Comparison of ENCODE assay signal across 8 mouse cellular contexts in the genomic region with DNA sequence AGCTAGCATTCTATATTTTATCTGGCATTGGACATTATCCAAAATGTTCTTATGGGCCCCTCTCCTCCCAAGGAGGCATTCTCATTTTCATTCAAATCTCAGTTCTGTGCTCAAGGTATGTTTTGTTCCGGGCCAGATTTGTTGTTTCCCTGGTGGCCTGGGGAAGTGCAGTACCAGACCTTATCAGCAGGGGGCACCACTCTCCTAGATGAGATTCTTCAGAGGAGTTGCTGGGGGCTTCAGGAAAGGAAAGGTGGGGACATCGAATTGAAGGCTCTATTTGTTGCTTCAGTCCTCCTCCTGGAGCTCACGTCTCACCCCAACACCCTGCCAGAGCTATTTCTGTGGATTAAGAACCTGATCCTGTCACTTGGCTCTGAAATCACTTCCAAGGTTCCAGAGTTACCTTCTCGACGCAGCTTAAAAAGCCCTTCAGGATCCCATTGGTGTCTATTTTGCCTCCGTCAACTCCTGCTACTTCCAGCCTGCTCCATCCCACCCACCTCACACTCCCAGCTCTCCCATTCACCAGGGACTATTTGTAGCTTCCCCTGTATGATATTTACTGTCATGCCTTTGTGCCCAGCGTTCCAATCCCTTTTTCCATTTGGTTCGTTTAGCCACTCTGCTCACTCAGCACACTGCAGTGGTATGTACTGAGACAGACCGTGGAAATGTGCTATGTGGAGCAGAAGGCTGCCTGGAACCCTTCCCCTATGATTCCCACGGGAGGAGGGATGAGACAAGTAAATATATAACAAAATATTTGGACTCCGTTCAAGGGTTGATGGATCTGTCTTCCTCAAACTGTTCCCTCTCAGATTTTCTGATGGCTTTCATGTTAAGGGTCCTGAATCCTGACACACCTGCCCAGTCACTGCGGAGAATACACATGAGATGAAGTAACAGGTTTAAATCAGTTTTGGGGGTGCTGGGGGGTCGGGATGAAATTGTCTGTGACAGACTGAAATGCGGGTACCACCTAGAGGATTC. TPM values are rescaled to one million over a fixed set of nuclear protein-coding genes. Genes with fewer than 3 reads are reported as not detected.
DNase-seq lines count a peak whose midpoint lies in the region; ATAC-seq and TF ChIP-seq lines count a peak whose summit lies in the region.

No protein-coding gene starts in this region.

- H3K9me3 ChIP-seq in neural tube, embryonic 15.5 days (replicated peaks): no peaks in the 10 kb centered on the region
- H3K9me3 ChIP-seq in forebrain, embryonic 14.5 days (replicated peaks; ENCODE audit: control insufficient read depth, low read length): no peaks in the 10 kb centered on the region
- no peaks in the 10 kb centered on the region for H3K9me3 ChIP-seq in limb, embryonic 11.5 days (ENCODE audit: control insufficient read depth, low read length)

- peak; percentile 66 for TF ChIP-seq CTCF in olfactory bulb, adult 2 months (IDR thresholded peaks at IDR 0.05; ENCODE audit: insufficient read depth, low read depth, low read length)

- no peak overlapping the region for H3K9ac ChIP-seq in neural tube, embryonic 15.5 days (replicated peaks)
- no peak overlapping the region for H3K9ac ChIP-seq in forebrain, embryonic 14.5 days (ENCODE audit: low read length)
- H3K9ac ChIP-seq in limb, embryonic 11.5 days (ENCODE audit: low read length): no peak overlapping the region

- no peaks in the 10 kb centered on the region for H3K36me3 ChIP-seq in neural tube, embryonic 15.5 days
- H3K36me3 ChIP-seq in forebrain, embryonic 14.5 days (ENCODE audit: control insufficient read depth, insufficient read depth, low read length): 0 out of 2 replicates have a peak, but pooled peaks cover under 1% of the 10 kb centered on the region
- H3K36me3 ChIP-seq in limb, embryonic 11.5 days (ENCODE audit: control insufficient read depth, insufficient read depth, low read length): no peaks in the 10 kb centered on the region

- peak; percentile 82 for DNase-seq in neural tube, embryonic 10.5 days (ENCODE audit: extremely low spot score, low spot score)
- peak; percentile 56 for DNase-seq in c-Kit-positive CD71-negative TER-119-negative erythroid progenitor cells, embryonic 14.5 days (ENCODE audit: low read depth)
- peak; percentile 81 for DNase-seq in forebrain, embryonic 14.5 days (ENCODE audit: low spot score)
- peak; percentile 81 to 89 for DNase-seq in heart, postnatal 14 days
- DNase-seq in limb, embryonic 11.5 days (ENCODE audit: low spot score): peak; percentile 90
- peak; percentile 80 for DNase-seq in thymus, postnatal 25 days

- H3K27me3 ChIP-seq in neural tube, embryonic 15.5 days (replicated peaks): peaks cover 2% of the 10 kb centered on the region; the same call in 1 of the 2 replicates
- H3K27me3 ChIP-seq in forebrain, embryonic 14.5 days (replicated peaks; ENCODE audit: control insufficient read depth, insufficient read depth, low read length): no peaks in the 10 kb centered on the region
- H3K27me3 ChIP-seq in limb, embryonic 11.5 days (ENCODE audit: control insufficient read depth, insufficient read depth, low read length): no peaks in the 10 kb centered on the region

- intact Hi-C loops in heart, postnatal 14 days (cut with DNase I): loop anchor here (2.0 to 10.0 kb wide), 3 partner anchors 35 to 267 kb away; partner anchors contain the start of gene Phb

- H3K4me2 ChIP-seq in neural tube, embryonic 15.5 days: no peak overlapping the region
- no peak overlapping the region for H3K4me2 ChIP-seq in forebrain, embryonic 14.5 days (ENCODE audit: low read length)
- no peak overlapping the region for H3K4me2 ChIP-seq in limb, embryonic 11.5 days (ENCODE audit: low read depth, severe bottlenecking)

- no peak overlapping the region for H3K4me3 ChIP-seq in neural tube, embryonic 15.5 days (replicated peaks)
- no peak overlapping the region for H3K4me3 ChIP-seq in forebrain, embryonic 14.5 days (ENCODE audit: low read depth, low read length)
- H3K4me3 ChIP-seq in limb, embryonic 11.5 days (ENCODE audit: low read depth, low read length): no peak overlapping the region
- no peak overlapping the region for H3K4me3 ChIP-seq in olfactory bulb, adult 2 months (ENCODE audit: insufficient read depth, low read depth, low read length)

- peaks cover 24% of the 10 kb centered on the region for H3K4me1 ChIP-seq in neural tube, embryonic 15.5 days
- no peaks in the 10 kb centered on the region; the same call in 1 of the 2 replicates for H3K4me1 ChIP-seq in forebrain, embryonic 14.5 days (ENCODE audit: control insufficient read depth, insufficient read depth, low read length)
- H3K4me1 ChIP-seq in limb, embryonic 11.5 days (ENCODE audit: control insufficient read depth, insufficient read depth, low read length): peaks cover 4% of the 10 kb centered on the region; the same call in 1 of the 2 replicates
- peaks cover 10% of the 10 kb centered on the region for H3K4me1 ChIP-seq in olfactory bulb, adult 2 months (ENCODE audit: control insufficient read depth, insufficient read depth, low read length)

- no peak for TF ChIP-seq POLR2A in olfactory bulb, adult 2 months (IDR thresholded peaks at IDR 0.05; ENCODE audit: insufficient read depth, low read depth, low read length)

- no peak for ATAC-seq in neural tube, embryonic 15.5 days (ENCODE audit: low FRiP score)
- ATAC-seq in forebrain, embryonic 14.5 days: 0 out of 2 replicates have a peak, but pooled peaks have one; percentile 52
- no peak for ATAC-seq in limb, embryonic 11.5 days (ENCODE audit: insufficient number of reproducible peaks, low FRiP score, low TSS enrichment, low read depth)

- 56% methylated on average over 14 of the region's 14 CpGs for WGBS in neural tube, embryonic 15.5 days
- WGBS in forebrain, embryonic 14.5 days: 53% methylated on average over 14 of the region's 14 CpGs
- 67% methylated on average over 14 of the region's 14 CpGs for WGBS in limb, embryonic 11.5 days
- 46% methylated on average over 14 of the region's 14 CpGs for WGBS in olfactory bulb, adult 2 months

- H3K27ac ChIP-seq in neural tube, embryonic 15.5 days (replicated peaks): no peak overlapping the region
- 0 out of 2 replicates have a peak overlapping the region, but pooled peaks have one; percentile 23 for H3K27ac ChIP-seq in forebrain, embryonic 14.5 days (ENCODE audit: low read depth, low read length)
- H3K27ac ChIP-seq in limb, embryonic 11.5 days (replicated peaks; ENCODE audit: low read depth, low read length): no peak overlapping the region
- H3K27ac ChIP-seq in olfactory bulb, adult 2 months (ENCODE audit: insufficient read depth, low read depth, low read length): no peak overlapping the region

RNA-seq across cellular contexts. Expression of gene Slc35b1, which starts 13.6 kb away (rescaled TPM):
- 129 and 144 TPM in 2 replicates for polyA plus RNA-seq in neural tube, embryonic 15.5 days (2015; fragmentation: Nextera tagmentation; extraction: Ambion mirVana)
- polyA plus RNA-seq in forebrain, embryonic 14.5 days (2014; fragmentation: Nextera tagmentation; extraction: Ambion mirVana): 168 and 174 TPM in 2 replicates
- 10 to 100 TPM; 35.2 to 42.4 TPM for total RNA-seq in heart, postnatal 14 days (2021)
- polyA plus RNA-seq in limb, embryonic 11.5 days (2014; fragmentation: Nextera tagmentation; extraction: Ambion mirVana): 133 and 141 TPM in 2 replicates
- polyA plus RNA-seq in olfactory bulb, adult 2 months (2012; ENCODE audit: insufficient read depth, insufficient read length, low replicate concordance, missing spikeins): not detected in 2 replicates

RNA-seq across cellular contexts. Expression of gene Spop, which starts 15.7 kb away (rescaled TPM):
- 224 and 233 TPM in 2 replicates for polyA plus RNA-seq in neural tube, embryonic 15.5 days (2015; fragmentation: Nextera tagmentation; extraction: Ambion mirVana)
- polyA plus RNA-seq in forebrain, embryonic 14.5 days (2014; fragmentation: Nextera tagmentation; extraction: Ambion mirVana): 62.0 and 96.6 TPM in 2 replicates
- total RNA-seq in heart, postnatal 14 days (2021): 100 to 1,000 TPM; 169 to 171 TPM
- polyA plus RNA-seq in limb, embryonic 11.5 days (2014; fragmentation: Nextera tagmentation; extraction: Ambion mirVana): 112 and 114 TPM in 2 replicates
- not detected in 2 replicates for polyA plus RNA-seq in olfactory bulb, adult 2 months (2012; ENCODE audit: insufficient read depth, insufficient read length, low replicate concordance, missing spikeins)
